Mouse (Mus musculus): ENCODE results near the gene Lrp10.

Lrp10 gene

GRCm38 (mm10) chr14:54475941-54476844, 12.3 kb downstream of the Lrp10 start, which contains the start of gene Rem2:
Rem2 (plus strand) TSS chr14:54476100.
- DNase-seq (ENCODE audit: low read depth, low spot score), result peak; percentile 70

DNA sequence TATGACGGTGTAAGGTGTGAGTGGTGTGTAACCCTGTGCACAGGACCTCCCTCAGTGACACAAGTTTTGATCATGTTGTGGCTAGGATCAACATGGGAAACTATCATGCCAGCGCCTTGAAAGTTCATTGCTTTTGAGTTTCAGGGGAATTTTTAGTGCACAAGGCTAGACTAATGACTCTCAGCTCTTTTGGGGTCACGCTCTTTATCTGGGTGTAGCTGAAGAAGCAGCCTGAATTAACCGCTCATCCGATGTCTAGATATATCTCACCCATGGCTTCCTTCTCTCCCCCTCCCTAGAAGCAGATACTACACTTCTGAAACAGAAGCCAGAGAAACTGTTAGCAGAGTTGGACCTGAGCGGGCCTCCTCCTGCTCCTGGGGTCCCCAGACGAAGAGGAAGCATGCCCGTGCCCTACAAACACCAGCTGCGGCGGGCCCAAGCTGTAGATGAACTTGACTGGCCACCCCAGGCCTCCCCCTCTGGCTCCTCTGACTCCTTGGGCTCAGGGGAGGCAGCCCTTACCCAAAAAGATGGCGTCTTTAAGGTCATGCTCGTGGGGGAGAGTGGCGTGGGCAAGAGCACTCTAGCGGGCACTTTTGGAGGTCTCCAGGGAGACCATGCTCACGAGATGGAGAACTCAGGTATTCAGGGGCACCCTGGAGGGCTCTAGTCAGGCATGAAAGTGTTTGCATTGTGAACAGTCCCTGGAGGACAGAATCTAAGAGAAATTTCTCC, 13.4 kb downstream of the Lrp10 start:
- DNase-seq (ENCODE audit: low read depth, low spot score), result no peak

GRCm38 (mm10) chr14:54479451-54479920, 15.5 kb downstream of the Lrp10 start:
- DNase-seq (ENCODE audit: low read depth, low spot score), result peak; percentile 64

DNA sequence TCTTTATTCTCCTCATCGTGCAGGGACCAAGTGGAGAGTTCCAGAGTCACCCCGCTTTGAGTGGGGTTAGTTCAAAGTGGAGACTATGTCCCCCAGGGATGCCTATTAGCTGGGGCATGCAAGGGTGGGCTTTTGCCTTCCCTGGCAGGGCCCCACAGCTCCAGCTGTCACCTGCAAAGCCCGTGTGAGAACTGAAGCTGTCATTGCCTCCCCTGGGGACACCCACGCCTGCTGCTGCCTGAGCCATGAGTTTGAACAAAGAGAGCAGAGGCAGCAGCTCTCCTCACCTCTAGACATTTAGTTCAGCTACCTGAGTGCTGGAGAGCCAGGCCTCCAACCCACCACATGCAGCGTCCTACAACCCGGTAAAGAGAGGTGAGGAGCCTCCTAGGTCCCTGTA, 16.7 kb downstream of the Lrp10 start:
- DNase-seq (ENCODE audit: low read depth, low spot score), result no peak

DNA sequence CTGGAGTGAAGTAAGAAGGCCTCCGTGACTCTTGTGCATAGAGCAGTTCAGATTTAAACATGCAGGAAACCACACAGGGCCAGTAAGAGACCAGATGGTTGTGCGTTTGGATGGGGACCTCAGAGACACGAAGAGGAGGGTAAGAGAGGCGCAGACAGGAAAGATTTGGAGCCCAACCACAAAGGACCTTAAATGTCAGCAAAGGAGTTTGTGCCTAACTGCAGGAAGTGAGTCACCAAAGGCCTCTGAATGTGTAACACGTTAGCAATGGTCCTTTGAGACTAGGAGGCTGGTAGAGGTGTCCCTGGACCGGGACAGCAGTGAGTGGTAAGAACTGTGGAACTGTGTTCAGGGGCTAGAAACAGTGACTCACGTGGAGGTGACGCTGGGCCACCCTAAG, 17.5 kb downstream of the Lrp10 start:
- DNase-seq (ENCODE audit: low read depth, low spot score), result no peak

DNA sequence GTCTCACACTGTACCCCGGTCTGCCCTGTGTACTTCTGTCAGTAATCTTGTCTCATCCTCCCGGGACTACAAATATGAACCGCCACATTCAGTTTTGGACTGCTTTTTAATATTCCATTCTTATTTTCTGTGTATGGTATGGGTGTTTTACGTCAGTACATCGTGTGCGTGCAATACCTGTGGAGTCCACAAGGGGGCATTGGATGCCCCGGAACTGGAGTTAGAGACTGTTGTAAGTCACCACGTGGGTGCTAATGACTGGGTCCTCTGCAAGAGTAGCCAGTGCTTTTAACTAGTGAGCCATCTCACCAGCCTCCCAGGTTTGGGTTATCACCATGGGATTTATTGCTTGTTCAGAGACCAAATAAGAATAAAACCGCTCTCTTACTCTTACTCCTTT, 18.6 kb downstream of the Lrp10 start:
- peak; percentile 86 for DNase-seq (ENCODE audit: low read depth, low spot score)

- no peak for DNase-seq (ENCODE audit: low read depth, low spot score)
Measured at GRCm38 (mm10) chr14:54485899-54486298, 22.0 kb downstream of the Lrp10 start.

DNA sequence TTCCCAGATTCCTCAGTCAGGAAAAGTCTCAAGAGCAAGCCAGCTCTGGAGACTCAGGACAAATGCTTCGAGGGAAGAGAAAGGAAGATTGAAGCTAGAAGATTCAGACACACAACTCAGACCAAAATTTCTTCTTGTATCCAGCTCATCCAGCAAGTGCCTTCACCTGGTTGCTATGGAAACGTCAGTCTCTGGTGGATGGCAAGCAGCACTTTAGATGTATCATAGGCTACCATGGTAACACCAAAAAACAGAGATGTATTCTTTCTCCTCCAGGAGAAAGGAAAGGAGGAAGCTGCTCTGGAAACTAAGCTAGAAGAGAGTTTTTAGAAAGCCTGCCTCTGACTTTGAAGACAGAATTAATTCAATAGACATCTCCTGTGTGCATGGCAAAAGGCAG, 23.8 kb downstream of the Lrp10 start:
- no peak for DNase-seq (ENCODE audit: low read depth, low spot score)

- no peak for DNase-seq (ENCODE audit: low read depth, low spot score)
Measured at GRCm38 (mm10) chr14:54488350-54488749, 24.4 kb downstream of the Lrp10 start.

DNA sequence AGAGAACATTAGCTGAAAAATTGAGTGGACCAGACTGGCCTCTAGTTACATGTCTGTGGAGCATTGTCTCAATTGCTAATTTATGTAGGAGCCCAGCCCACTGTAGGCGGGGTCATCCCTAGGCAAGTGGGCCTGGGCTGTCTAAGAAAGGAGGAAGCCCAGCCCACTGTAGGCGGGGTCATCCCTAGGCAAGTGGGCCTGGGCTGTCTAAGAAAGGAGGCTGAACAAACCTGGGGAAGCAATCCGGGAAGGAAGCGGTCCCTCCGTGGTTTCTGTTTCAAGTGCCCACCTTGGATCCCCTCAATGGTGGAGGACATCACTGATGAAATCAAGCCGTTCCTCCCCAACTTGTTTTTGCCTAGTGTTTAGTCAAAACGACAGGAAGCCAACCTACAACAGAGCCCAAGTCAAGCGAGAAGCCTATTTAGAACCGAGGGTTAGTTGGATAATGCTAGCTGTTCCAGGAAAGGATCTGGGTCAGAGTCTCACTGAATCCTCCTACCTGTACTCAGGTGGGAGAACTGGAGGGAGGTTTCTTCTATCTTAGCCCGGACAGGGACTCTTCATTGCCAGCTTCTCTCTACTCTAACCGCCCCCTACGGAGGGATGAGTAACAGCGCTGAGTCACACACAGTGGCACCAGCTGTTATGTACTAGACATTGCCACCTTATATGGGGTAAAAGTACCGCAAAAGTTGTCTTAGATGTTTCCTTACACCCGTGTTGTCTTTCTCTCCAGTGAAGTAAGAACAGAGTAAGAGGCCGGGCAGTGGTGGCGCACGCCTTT, 28.6 kb downstream of the Lrp10 start:
- DNase-seq (ENCODE audit: low read depth, low spot score), result peak; percentile 76

GRCm38 (mm10) chr14:54493236-54493635, 29.3 kb downstream of the Lrp10 start:
- no peak for DNase-seq (ENCODE audit: low read depth, low spot score)

GRCm38 (mm10) chr14:54494234-54494633, 30.3 kb downstream of the Lrp10 start:
- DNase-seq (ENCODE audit: low read depth, low spot score), result peak; percentile 87

DNA sequence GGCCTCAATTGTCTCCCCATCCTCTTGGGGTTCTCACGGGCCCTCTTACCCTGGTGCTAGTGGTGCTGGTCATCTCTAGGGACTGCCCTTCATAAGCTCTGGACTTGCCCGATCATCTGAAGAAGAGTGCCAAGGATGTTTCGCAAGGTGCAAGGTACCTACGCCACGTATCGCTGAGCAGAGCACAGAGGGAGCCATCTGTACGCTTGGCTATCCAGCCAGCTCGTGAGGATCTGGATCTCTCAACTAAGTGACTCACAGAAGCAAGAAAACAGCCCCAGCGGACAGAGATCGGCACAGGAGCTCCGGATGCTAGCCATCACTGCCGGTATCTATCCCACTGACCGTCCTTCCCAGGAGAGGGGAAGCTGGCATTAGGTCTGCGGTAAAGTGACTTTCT, 32.8 kb downstream of the Lrp10 start:
- DNase-seq (ENCODE audit: low read depth, low spot score), result no peak

GRCm38 (mm10) chr14:54499330-54499729, 35.4 kb downstream of the Lrp10 start:
- no peak for DNase-seq (ENCODE audit: low read depth, low spot score)

DNA sequence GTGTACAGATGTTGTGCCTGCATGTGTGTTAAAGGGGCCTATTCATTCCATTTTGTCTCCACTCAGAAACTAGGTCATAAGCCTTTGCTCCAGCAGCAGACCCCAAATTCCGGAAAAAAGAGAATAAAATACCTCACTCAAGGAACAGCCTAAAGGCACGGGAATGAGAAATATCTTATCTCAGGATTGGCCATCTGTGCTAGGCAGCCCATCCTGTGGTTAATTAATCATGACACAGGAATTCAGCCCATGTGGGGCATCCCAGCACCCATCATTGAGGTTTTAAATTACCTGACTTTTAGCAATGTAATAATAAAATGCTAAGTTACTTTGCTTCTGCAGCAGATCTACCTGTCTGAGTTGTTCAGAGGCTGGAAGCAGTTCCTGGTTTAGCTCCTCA, 37.4 kb downstream of the Lrp10 start:
- no peak for DNase-seq (ENCODE audit: low read depth, low spot score)

DNA sequence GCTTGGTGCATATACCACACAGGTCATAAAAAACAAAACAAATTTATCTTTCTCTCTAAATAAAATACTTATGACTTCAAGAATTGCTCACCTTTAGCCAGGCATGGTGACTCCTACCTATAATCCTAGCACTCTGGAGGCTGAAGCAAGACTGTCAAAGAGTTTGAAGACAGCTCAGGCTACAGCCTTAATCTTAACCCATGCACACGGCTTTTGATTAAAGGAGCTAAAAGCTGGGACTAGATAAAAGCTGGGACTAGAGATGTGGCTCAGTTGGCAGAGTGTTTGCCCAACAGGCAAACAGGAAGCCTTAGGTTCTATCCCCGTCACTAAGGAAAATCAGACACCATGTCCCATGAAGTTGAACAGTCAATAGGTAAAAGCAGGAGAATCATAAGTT, 39.2 kb downstream of the Lrp10 start:
- DNase-seq (ENCODE audit: low read depth, low spot score), result no peak

DNA sequence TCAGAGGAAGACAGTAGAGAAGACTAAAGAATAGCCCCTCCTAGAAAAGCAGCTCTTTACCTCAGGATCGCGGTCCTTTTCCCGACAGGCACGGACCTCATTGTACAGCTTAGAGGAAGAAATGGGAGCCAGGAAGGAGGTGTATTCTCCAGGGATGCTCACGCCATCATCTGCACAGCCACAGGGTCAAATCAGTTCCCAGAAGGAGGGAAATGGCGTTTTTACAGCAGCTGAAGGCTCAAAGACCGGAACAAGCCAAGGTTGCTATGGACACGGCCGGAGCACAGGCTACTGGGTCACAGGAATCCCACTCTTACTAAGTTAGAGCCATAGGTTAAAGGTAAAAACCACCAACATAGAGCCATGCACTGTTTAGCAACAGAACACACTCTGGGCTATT, 45.8 kb downstream of the Lrp10 start:
- DNase-seq (ENCODE audit: low read depth, low spot score), result no peak

GRCm38 (mm10) chr14:54516710-54517310, 52.9 kb downstream of the Lrp10 start:
- DNase-seq (ENCODE audit: low read depth, low spot score), result no peak
